Mouse (Mus musculus) liver, embryonic 16.5 days (tissue): Measurements from ENCODE around the gene Fam83e. TPM values are rescaled to one million over a fixed set of nuclear protein-coding genes. Genes with fewer than 3 reads are reported as not detected.

Experiments
- ATAC-seq: fragments of 200-750 bp; cut with Nextera tagmentation; 2 replicates; pipeline ENCODE4 v1.8.0; 2017; ENCODE audit warnings: low read depth, mild to moderate bottlenecking, moderate number of reproducible peaks, moderate library complexity
- H3K27ac ChIP-seq: fragments of 300-500 bp; sonication (generic); 2 replicates; pipeline ENCODE4 v1.5.1; 2014; ENCODE audit warnings: mild to moderate bottlenecking, low read length
- H3K27me3 ChIP-seq: fragments of 300-500 bp; sonication (generic); 2 replicates; pipeline ENCODE4 v1.6.1; 2014; ENCODE audit warnings: low read depth, low read length, mixed read lengths; ENCODE audit not compliant: control insufficient read depth, insufficient read depth
- H3K36me3 ChIP-seq: fragments of 300-500 bp; sonication (generic); 2 replicates; pipeline ENCODE4 v1.6.1; 2014; ENCODE audit warnings: mild to moderate bottlenecking; ENCODE audit not compliant: control insufficient read depth, insufficient read depth
- H3K4me1 ChIP-seq: fragments of 300-500 bp; sonication (generic); 2 replicates; pipeline ENCODE4 v1.6.1; 2014; ENCODE audit warnings: low read depth, low read length, mixed read lengths; ENCODE audit not compliant: control insufficient read depth
- H3K4me2 ChIP-seq: fragments of 300-500 bp; sonication (generic); 2 replicates; pipeline ENCODE4 v1.6.1; 2014; ENCODE audit warnings: low read depth, low read length, mixed read lengths
- H3K4me3 ChIP-seq: fragments of 300-500 bp; sonication (generic); 2 replicates; pipeline ENCODE4 v1.5.1; 2014; ENCODE audit warnings: low read depth, mild to moderate bottlenecking, low read length
- H3K9ac ChIP-seq: fragments of 300-500 bp; sonication (generic); 2 replicates; pipeline ENCODE4 v1.6.1; 2014; ENCODE audit warnings: low read depth, low read length
- H3K9me3 ChIP-seq: fragments of 300-500 bp; sonication (generic); replicated peaks from 2 replicates; pipeline ENCODE4 v1.6.1; 2016; ENCODE audit warnings: low read length; ENCODE audit not compliant: control insufficient read depth
- WGBS: fragments of 180-500 bp; shearing (Covaris S2); extraction: QIAGEN DNeasy Blood & Tissue Kit; methylation state at CpG from one replicate; pipeline ENCODE4 v1.1.7; 2014; ENCODE audit not compliant: insufficient replicate concordance; 5-methylcytosine and 5-hydroxymethylcytosine counted together
- polyA plus RNA-seq: library from polyadenylated mRNA; unstranded; fragments of >200 nt; fragmentation: Nextera tagmentation; extraction: Ambion mirVana; gene quantifications from 2 replicates; pipeline ENCODE4 v1.2.1, GENCODE M21; 2015

Fam83e gene
- polyA plus RNA-seq, 1 experiment from 2014 or later = 0.30 TPM

DNA sequence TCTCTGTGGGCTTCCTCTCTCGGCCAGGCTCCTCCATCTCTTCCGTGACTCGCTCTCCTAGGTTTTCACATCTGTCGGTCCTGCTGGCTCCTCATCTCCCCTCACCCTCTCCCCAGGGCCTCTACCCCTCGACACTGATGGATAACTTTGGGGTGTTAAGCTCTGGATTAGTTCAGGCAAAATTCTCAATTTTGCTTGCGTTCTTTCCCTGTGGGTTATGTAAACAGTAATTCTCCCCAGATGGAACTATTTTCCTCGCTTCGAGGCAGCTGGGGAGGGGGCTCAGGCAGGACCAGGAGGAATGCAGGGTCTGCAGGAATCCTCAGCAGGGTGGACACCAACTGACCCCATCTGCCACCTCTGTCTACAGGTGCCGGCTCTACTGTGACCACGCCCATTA, 35.2 kb upstream of the Fam83e start:
- Histone ChIP-seq H3K4me1 (peaks cover 3% of the 10 kb centered on the region), H3K27me3 (no peaks in the 10 kb centered on the region), H3K4me2 (no peak overlapping the region), H3K9me3 (no peaks in the 10 kb centered on the region), H3K4me3 (no peak overlapping the region), H3K36me3 (no peaks in the 10 kb centered on the region), H3K9ac (no peak overlapping the region), H3K27ac (no peak overlapping the region)
- WGBS = 50% methylated on average over 10 of the region's 10 CpGs
- ATAC-seq = no peak

DNA sequence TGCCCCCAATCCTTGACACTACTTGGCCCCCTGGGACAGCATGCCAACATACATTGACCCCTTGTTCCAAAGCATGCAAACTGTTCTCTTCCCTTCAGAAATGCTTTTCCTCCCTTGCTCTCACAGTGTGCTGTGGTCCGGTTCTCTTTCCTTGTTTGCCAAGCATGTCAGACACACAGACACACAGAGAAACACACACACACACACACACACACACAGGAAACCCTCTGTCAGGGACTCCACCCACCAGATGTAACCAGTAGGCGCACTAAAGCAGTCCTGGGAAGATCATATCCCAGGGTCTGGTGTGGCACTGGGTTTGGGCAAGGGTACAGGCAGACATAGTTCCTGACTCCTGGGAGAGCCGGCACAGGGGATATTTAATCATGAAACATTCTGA, 34.2 kb upstream of the Fam83e start:
- 43% methylated on average over 3 of the region's 3 CpGs for WGBS
- Histone ChIP-seq H3K36me3 (no peaks in the 10 kb centered on the region), H3K27me3 (no peaks in the 10 kb centered on the region), H3K4me2 (no peak overlapping the region), H3K9me3 (no peaks in the 10 kb centered on the region), H3K4me1 (peaks cover 3% of the 10 kb centered on the region), H3K27ac (no peak overlapping the region), H3K4me3 (no peak overlapping the region), H3K9ac (no peak overlapping the region)
- ATAC-seq = no peak

DNA sequence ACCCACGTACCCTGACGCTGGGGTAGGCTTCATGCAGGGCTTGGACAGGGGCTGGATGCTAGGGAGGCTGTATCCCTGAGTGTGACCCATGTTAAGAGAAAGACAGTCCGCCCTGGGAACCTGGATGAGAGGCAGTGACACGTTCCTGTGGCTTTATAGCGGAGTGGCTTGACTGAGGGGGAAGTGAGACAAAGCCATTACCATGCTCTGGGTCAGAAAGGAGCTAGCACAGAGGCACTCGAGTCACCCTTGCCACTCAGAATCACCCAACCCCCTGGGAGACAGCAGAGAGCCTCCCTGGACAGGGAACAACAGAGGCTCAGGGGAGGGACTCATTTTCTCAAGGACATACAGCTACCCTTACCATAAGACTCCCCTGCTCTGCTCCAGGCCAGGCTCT, 31.9 kb upstream of the Fam83e start:
- Histone ChIP-seq H3K27me3 (no peaks in the 10 kb centered on the region), H3K27ac (no peak overlapping the region), H3K4me2 (no peak overlapping the region), H3K36me3 (no peaks in the 10 kb centered on the region), H3K4me1 (no peaks in the 10 kb centered on the region), H3K4me3 (no peak overlapping the region), H3K9ac (no peak overlapping the region), H3K9me3 (no peaks in the 10 kb centered on the region)
- no peak for ATAC-seq
- WGBS = 40% methylated on average over 6 of the region's 6 CpGs

DNA sequence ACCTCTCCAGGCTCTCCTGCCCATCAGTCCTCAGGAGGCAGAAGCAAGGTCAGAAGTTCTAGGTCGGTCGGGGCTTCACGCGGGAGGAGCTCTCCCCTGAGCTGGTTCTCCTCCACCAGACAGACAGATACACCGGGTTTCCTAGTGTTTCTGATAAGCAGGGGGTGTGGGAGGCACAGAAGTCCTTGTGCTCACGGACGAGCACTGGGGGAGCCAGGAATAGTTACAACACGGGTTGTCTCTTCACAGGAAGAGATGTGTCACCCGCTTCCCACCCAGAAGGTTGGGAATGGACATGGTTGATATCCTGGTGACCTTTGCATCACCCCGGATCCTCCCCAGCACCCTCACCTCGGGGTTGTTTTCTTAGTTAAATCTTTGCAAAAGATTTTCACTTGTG, 31.2 kb upstream of the Fam83e start:
- H3K27ac ChIP-seq = no peak overlapping the region
- ATAC-seq = no peak
- H3K4me3 ChIP-seq = no peak overlapping the region
- H3K9ac ChIP-seq = no peak overlapping the region
- H3K36me3 ChIP-seq = no peaks in the 10 kb centered on the region
- no peak overlapping the region for H3K4me2 ChIP-seq
- no peaks in the 10 kb centered on the region for H3K27me3 ChIP-seq
- H3K4me1 ChIP-seq = no peaks in the 10 kb centered on the region
- no peaks in the 10 kb centered on the region for H3K9me3 ChIP-seq
- 38% methylated on average over 11 of the region's 11 CpGs for WGBS

DNA sequence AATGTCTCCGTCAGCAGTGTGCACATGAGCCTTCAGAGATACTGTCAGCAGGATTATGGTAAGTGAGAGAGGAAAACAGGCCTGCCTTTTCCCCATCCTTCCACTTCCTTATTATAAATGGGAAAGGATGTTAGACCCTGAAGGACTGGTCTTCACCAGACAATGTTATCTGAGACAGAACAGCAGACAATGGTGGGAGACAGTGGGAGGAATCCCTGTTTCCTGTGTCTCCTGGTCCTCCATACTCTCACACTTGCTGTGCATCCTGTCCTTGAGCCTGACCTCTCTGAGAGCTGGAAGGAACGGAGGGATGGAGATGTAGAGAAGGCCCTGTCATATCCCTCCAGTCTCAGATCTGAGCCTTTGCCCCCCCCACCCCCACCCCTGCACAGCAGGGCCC, 28.6 kb upstream of the Fam83e start:
- Histone ChIP-seq H3K9me3 (no peaks in the 10 kb centered on the region), H3K4me1 (no peaks in the 10 kb centered on the region), H3K9ac (no peak overlapping the region), H3K27ac (no peak overlapping the region), H3K4me3 (no peak overlapping the region), H3K36me3 (no peaks in the 10 kb centered on the region), H3K27me3 (no peaks in the 10 kb centered on the region), H3K4me2 (no peak overlapping the region)
- peak; percentile 47 for ATAC-seq
- WGBS = 76% methylated on average over 2 of the region's 2 CpGs

DNA sequence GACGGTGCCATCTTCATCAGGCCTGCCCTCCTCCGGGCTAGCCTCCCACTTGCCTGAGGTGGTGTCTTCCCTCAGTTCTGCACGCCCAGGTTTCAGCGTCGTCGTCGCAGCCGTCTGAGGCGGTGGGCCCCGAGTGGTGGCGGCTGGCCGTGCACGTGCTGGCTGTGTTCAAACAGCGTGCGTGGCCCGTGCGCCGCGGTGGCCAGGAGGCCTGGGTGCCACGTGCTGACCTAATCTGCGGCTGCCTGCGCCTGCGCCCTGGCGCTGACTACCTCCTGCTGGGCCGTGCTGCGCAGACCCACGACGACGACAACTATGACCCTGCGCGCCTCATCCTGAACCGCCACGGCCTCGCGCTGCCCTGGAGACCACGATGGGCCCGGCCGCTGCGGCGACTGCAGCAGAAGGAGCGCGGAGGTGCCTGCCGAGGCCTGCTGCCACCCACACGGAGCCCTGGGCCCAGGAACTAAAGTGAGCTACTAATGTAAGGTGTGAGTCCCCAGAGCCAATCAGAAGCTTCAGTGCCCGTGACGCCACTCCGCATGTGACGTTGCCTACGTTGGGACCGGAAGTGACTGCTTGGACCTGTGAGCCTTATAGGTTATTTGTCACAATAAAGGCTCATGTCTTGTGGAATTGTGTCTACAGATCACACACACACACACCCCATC, 27.0 kb upstream of the Fam83e start, which contains the start of gene Sec1:
Sec1 (minus strand) TSS at position 482 of the 671 bp plus-strand sequence.
- 81% methylated on average over 50 of the region's 50 CpGs for WGBS
- H3K27me3 ChIP-seq = peaks cover 12% of the 10 kb centered on the region
- ATAC-seq = no peak
- H3K9me3 ChIP-seq = no peaks in the 10 kb centered on the region
- no peak within 1 kb of the TSS for H3K27ac ChIP-seq
- no peak within 1 kb of the TSS for H3K4me3 ChIP-seq
- H3K36me3 ChIP-seq = no peaks in the 10 kb centered on the region
- no peaks in the 10 kb centered on the region for H3K4me1 ChIP-seq
- no peak within 1 kb of the TSS for H3K9ac ChIP-seq
- no peak within 1 kb of the TSS for H3K4me2 ChIP-seq

DNA sequence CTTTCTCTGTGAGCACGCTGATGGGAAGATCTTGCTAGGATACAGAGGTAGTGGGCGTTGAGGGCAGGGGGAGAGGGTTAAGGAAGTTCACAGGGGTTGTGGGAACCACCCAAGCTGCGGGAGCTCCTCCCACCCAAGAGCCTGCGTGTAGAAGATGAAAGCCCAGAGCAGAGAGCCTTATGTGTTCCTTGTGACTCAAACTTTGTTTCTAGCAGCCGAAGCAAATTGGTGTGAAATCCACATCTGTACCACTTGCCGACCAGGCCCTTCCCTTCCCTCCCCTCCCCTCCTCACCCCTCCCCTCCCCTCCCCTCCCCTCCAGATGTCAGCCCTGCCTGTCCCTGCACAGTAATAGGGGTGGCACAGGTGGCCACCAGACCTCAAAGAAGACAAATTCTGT, 25.9 kb upstream of the Fam83e start:
- H3K4me3 ChIP-seq = no peak overlapping the region
- H3K27ac ChIP-seq = no peak overlapping the region
- no peak overlapping the region for H3K4me2 ChIP-seq
- WGBS = 26% methylated on average over 6 of the region's 6 CpGs
- no peak for ATAC-seq
- H3K9ac ChIP-seq = no peak overlapping the region
- no peaks in the 10 kb centered on the region for H3K9me3 ChIP-seq
- no peaks in the 10 kb centered on the region for H3K36me3 ChIP-seq
- peaks cover 22% of the 10 kb centered on the region for H3K27me3 ChIP-seq
- no peaks in the 10 kb centered on the region; the same call in 1 of the 2 replicates for H3K4me1 ChIP-seq

DNA sequence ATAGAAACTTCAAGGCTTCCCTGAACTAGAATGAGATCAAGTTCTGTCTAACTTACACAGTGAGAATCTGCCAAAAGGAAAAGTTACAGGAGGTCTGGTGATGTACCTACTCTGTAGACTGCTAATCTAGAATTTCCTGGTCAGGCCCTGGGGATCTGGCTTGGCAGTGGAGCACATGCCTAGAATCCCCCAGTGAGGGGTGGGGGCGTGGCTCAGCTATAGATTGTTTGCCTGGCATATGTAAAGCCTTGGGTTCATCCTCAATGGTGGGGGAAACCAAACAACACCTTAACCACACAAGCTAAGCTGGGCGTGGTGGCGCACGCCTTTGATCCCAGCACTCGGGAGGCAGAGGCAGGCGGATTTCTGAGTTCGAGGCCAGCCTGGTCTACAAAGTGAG, 23.1 kb upstream of the Fam83e start:
- Histone ChIP-seq H3K36me3 (no peaks in the 10 kb centered on the region), H3K9me3 (no peaks in the 10 kb centered on the region), H3K27ac (no peak overlapping the region), H3K4me3 (no peak overlapping the region), H3K4me1 (no peaks in the 10 kb centered on the region; the same call in 1 of the 2 replicates), H3K27me3 (peaks cover 37% of the 10 kb centered on the region), H3K9ac (no peak overlapping the region), H3K4me2 (no peak overlapping the region)
- WGBS = 57% methylated on average over 6 of the region's 7 CpGs
- no peak for ATAC-seq

DNA sequence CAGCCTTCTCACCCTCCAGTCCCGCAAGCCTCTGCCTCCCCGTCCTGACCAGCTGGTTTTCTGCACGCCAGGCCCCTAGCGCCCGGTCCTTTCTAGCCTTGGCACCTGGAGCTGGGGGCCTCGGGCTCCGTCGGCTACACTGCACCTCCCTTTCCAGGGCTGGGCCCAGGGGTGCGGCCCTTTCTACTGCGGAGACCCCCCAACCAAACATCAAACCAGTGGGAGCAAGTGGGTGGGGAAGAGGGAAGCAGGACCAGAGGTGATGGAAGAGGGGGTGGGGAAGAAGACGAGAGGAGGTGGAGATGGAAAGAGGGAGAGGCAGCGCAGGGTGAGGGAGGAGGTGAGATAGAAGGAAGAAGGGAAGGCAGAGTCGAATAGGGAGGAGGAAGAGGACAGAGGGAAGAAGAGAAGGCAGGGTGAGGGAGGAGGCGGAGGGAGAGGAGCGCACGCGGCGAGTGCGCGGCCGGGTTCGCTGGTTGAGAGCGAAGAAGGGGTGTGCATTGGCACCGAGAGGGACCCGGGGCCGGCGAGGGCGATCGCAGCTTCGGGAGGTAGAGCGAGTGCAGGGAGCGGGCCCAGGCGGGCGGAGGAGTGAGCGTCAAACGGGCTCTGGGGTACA, 21.4 kb upstream of the Fam83e start, which contains the start of gene Car11:
Car11 (plus strand) TSS at position 321 of the 619 bp plus-strand sequence.
- no peak within 1 kb of the TSS for H3K4me3 ChIP-seq
- peaks cover 37% of the 10 kb centered on the region for H3K27me3 ChIP-seq
- no peak within 1 kb of the TSS for H3K9ac ChIP-seq
- H3K36me3 ChIP-seq = no peaks in the 10 kb centered on the region
- ATAC-seq = no peak
- no peaks in the 10 kb centered on the region for H3K9me3 ChIP-seq
- 0 out of 2 replicates have a peak within 1 kb of the TSS, but pooled peaks have one; percentile 1 for H3K4me2 ChIP-seq
- WGBS = 5% methylated on average over 36 of the region's 36 CpGs
- no peak within 1 kb of the TSS for H3K27ac ChIP-seq
- peaks cover 10% of the 10 kb centered on the region for H3K4me1 ChIP-seq
